Mouse (Mus musculus): ENCODE measurements at regions not wholly inside any gene's neighbourhood (a gene's known extent, or its start where the extent isn't known, plus 50 kb on each side); places are given as distances from the start of the nearest gene placed in this dataset.

DNA sequence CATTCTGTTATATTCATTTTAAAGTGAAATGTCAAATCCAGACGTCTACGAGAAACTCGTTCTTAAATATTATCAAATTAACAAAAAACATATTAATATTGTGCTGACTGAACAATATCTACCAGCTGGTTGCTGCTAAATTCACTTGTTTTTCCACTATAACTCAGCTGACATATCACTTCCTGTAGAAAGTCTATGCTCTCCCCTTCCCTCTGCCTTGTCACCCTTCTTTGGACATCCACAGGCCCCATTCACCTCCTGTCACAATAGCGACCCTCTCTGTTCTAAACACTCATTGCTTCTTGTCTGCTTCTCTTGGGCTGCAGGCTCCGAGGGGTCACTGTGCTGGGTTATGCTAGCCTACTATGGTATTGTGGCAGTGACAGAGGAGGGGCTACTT lies 52.5 kb upstream of the Cplx2 start:
- no peak for DNase-seq

DNA sequence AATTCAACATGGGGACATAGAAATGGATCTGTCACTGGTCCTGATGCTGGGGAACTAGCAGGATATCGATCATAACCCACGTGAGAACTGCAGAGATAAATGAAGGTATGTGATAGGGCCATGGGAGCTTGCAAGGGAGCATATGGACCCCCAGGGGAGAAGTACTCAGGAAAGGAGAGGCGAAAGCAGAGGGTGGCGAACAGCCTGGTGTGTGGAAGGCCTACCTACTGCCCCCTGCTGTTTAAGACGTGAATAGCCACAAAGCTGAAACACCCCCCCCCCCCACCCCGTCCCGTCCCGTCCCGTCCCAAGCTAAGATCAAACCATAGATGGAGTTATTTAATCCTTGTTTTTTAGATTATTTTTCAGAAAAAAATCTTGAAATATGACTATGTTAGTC lies 50.9 kb upstream of the Cplx2 start:
- peak in 1 of 2 experiments; percentile 18 for DNase-seq

- no peak for DNase-seq
Measured at GRCm38 (mm10) chr13:54321011-54321410, 50.1 kb upstream of the Cplx2 start.

All from heart, adult 18-20 months (tissue).